Mouse (Mus musculus): ENCODE measurements around the gene Taok3.

Gene Taok3

DNA sequence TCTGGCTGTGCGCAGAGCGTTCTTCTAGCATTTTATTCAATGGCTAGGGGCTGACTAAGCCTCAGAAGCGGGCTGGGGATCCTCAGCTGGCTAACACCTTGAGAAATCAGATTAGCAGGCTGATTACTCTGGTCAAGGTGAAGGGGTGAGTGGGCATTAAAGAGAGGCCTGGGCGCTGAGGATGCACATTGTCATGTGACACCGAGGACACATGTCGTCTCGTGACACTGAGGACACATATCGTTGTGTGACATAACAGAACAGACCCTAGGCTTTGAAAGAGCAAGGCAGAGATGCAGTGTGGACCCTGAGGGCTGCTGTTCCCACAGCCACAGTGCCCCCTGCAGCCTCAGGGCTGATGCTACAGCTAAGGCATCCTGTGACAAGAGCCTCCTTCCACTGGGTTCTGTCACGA, 23.8 kb downstream of the Taok3 start:
- DNase-seq (ENCODE audit: low read depth, low spot score), result peak; percentile 46

GRCm38 (mm10) chr5:117146165-117146564, 26.2 kb downstream of the Taok3 start:
- DNase-seq (ENCODE audit: low read depth, low spot score), result no peak

DNA sequence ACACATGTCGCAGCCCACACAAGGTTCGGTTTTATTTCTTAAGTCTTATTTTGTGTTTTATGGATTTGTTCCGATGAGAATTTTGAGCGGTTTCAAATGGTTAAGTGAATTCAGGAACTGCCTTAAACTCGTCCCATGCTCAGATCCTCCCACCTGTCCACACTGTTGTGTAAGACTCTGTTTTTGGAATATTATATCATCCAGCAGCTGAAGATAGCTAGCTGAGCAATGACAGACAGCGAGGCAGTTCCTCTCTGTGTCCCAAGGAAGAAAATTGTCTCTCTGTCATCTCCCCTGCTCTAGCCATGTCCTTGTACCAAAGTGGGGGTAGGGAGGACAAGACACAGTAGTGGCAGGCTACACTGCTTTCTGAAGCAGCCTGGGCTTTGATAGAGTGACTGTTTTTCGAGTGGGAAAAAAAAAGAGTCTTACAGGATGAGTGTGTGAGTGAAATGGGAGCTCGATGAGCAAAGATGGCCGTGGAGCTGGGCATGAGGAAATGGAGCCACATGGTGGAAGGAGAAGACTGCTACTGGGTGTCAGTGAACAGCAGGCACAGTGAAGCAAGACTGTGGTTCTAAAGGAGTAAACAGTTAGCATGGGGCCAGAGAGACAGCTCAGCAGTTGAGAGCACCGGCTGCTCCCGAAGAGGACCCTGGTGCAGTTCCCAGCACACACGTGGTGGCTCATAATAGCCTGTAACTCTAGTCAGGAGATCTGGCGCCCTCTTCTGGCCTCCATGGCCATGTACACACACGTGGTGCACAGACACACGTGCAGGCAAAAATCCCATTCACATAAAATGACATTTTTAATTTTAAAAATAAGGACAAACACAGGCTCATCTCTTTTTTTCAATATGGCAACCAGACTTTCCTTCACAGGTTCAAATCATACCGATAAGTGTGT, 27.5 kb downstream of the Taok3 start:
- no peak for DNase-seq (ENCODE audit: low read depth, low spot score)

DNA sequence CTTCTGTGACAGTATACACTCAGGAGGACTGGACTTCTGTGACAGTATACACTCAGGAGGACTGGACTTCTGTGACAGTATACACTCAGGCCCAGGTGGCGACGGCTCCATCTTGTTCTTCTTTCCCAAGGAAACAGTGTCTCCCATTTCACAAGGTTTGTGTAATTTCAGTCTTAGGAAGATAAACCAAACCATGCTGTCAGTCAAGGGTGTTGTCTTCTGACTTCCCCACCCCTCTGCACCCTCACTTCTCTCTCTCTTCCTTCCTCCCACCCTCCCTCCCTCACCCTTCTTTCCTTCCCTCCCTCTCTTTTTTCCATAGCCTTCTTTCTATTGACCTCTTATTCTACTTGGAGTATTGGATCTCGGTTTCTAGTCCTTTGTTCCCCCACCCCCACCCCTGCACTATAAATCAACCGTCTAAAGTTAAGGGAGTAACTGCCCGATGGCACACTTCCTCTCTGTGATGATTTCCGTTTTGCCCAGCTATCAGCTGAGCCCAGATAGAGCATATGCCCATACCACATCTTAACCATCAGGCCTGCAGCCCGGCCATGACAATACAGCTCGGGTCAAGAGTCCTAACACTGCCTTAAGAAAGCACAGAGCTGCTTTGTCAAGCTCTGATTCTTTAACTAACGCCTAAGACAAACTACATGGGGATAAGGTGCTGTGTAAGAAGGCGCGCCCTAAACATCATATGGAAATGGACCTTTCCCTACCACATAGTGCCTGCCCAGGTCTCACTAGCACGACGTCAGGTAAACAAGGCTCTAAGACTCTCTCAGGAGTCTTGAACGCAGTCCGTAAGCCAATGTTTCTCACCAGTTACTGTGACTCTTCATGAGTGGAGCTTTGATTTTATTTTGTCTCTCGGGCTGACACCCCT, 29.4 kb downstream of the Taok3 start:
- DNase-seq (ENCODE audit: low read depth, low spot score), result no peak

GRCm38 (mm10) chr5:117150068-117150467, 30.1 kb downstream of the Taok3 start:
- no peak for DNase-seq (ENCODE audit: low read depth, low spot score)

GRCm38 (mm10) chr5:117152944-117153343, 33.0 kb downstream of the Taok3 start:
- DNase-seq (ENCODE audit: low read depth, low spot score), result no peak

GRCm38 (mm10) chr5:117153527-117154091, 33.7 kb downstream of the Taok3 start:
- no peak for DNase-seq (ENCODE audit: low read depth, low spot score)

DNA sequence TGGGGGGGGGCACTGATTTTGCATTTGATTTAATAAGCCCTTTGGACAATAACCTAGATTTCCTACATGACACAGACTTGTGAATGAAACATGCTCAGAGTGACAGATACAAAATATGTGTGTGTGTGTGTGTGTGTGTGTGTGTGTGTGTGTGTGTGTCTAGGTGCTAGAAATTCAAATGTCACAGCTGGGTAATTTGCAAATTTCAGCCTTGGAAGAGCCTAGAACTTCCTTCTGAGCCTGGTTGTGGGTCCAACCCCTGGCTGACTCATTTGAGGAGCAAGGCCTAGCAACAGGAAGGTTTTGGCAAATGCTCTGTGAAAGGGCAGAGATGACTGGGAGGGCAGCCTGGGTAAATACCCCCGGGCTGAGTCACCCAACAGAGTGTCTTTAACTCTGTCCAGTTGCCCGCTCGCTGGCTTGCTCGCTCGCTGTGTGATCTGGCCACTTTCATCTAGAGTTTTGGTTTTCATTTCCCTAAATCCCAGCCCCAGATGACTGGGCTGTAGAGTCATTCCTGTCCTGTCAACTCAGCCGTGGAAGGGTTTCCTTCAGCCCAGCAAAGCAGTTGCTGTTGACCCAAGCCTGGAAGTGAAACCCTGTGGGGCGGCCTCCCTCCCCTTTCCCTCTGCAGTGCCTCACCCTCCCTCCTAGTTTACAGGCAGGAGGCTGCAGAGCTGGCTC, 38.5 kb downstream of the Taok3 start:
- DNase-seq (ENCODE audit: low read depth, low spot score), result peak; percentile 48

DNA sequence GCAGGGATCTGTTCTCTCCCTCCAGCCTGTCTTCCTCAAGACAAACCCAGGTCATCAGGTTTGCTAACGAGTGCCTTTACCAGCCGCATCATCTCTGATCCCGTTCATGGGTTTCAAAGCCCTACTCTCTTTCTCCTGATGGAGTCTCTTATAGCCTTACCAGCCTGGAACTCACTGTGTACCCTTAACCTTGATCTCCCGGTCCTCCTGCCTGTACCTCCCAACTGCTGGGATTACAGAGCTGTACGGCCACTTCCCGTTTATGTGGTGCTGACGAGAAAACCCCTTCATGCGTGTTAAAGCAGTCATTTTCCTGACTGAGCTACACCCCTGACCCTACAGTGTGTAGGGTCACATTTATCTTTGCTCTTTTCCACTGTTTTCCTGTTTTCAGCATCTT, 39.4 kb downstream of the Taok3 start:
- DNase-seq (ENCODE audit: low read depth, low spot score), result no peak

DNA sequence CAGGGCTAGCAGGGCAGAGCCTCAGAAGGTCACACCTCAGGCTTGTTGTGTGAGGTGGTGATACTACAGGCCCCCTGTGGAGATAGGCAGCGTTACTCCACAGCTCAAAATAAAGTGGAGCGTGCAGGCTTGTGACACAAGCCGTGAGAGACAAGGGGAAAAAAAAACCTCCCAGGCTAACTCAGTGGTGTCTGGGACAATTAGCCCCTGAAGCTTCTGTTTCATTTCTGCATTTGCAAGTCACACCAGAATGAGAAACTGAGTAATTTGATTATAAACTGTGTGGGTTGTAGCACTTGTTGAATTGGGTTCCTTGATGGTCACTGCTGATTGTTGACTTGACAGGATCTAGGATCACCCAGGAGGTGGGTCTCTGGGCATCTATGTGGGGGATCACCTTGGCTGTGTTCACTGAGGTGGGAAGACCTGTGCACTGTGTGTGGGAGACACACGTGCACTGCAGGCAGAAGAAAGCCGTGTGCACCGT, 39.9 kb downstream of the Taok3 start:
- no peak for DNase-seq (ENCODE audit: low read depth, low spot score)

DNA sequence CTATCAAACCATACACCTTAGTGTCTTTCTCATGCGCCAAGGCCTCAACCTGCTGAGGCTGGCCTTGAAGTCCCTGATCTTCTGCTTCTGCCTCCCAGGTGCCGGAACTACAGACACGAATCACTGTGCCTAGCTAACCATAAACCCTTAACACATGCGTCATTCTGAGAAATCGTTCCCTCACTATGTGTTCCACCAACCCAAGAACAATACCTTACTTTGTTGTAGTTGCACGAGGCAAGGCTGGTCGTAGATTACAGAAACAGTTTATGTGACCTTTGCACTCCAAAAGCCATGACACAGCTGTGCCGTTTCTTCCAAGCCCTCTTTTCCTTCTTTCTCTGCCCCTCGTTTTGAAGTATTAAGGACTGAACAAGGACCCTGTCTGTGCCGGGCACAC, 40.6 kb downstream of the Taok3 start:
- DNase-seq (ENCODE audit: low read depth, low spot score), result peak; percentile 41

DNA sequence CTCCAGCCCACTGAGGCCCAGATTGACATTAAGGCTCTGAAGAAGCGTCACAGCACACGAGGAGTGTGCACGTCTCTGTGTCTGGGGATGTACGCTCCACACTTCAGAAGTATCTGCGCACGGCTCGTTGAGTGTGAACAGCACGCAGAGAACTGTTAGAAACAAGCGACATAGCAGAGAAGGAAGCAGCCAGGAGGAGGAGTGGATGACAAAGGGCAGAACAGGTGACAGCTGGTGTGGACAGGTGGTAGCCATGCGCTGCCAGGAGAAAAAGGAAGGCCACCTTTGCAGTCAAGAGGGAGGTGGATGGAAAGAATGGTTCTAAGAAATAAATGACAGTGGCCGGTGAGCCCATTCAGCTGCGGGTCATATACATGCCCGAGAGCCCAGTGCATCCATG, 43.9 kb downstream of the Taok3 start:
- DNase-seq (ENCODE audit: low read depth, low spot score), result no peak

DNA sequence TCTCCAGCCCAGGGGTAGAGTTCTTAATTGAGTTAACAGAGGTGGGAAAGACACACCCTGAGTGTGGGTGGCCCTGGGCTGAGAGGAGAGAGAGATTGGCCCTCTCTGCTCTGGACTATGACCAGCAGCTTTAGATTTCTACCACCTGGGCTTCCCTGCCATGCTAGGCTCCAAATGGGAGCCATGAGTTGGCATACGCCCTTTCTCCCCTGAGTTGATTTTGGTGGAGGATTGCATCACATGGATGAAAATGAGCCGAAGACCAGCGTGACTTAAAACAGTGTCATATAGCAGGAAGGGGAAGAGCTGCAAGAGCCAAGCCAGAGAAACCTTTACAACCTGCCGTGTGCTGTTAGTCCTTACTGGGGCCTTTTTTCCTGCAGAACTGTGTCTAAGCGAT, 44.6 kb downstream of the Taok3 start:
- DNase-seq (ENCODE audit: low read depth, low spot score), result no peak

DNA sequence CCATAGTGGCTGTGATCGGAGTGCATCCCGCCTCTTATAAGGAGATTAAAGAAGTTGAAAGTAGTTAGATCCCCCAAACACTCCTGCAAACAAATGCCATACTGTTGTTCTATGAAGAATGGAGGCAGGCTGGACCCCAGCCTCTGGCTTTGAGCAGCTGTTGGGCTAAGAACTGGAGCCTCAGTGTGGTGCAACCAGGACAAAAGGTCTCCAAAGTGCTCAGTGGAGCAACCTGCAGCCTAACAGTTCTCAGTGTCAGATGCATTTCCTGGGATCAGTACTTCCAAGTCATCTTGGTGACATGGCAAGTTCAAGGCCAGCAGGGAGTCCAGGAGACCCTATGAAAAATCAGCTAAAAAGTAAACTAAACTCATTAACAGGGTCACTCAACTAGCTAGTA, 45.0 kb downstream of the Taok3 start:
- no peak for DNase-seq (ENCODE audit: low read depth, low spot score)

DNA sequence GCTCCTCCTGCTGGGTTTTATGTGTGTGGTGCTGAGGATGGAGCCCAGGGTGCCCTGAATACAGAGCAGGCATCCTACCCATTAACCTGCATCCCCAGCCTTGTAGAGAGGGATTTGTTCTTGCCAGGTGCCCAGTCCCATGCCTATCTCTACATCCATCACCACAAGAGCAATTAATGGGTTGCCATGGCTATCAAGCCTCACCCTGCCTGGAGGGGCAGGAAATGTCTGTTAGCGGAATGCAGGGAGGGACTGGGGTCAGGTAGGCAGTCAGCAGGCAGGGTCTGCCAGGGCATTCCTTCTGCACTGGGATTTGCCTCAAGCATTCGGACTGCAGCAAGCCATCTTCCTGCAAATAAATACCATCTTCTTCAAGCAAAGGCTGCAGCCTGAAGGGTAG, 46.0 kb downstream of the Taok3 start:
- no peak for DNase-seq (ENCODE audit: low read depth, low spot score)

GRCm38 (mm10) chr5:117166811-117167365, 47.0 kb downstream of the Taok3 start:
- no peak for DNase-seq (ENCODE audit: low read depth, low spot score)

GRCm38 (mm10) chr5:117168351-117169100, 48.6 kb downstream of the Taok3 start:
- no peak for DNase-seq (ENCODE audit: low read depth, low spot score)

- no peak for DNase-seq (ENCODE audit: low read depth, low spot score)
These were observed 54.1 kb downstream of the Taok3 start for GRCm38 (mm10) chr5:117174057-117174456.

GRCm38 (mm10) chr5:117175896-117176295, 56.0 kb downstream of the Taok3 start:
- no peak for DNase-seq (ENCODE audit: low read depth, low spot score)

DNA sequence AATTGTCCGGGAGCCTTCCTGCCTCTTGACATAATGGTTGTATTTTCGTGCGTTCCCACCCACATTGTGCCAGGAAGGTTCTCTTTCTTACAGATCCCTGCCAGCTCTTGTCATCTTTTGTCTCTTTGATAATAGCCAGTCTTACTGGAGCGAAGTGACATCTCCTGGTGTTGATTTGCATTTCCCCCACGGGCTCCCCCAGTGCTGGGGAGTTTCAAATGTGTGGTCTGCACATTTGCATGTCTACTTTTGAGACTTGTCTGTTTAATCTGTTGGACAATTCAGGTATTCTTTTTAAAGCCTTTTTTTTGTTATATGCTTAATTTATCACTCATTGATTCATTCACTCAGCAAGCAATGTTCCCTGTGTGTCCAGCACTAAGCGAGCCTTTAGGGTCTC, 58.1 kb downstream of the Taok3 start:
- no peak for DNase-seq (ENCODE audit: low read depth, low spot score)

Data from CD4-positive helper T cell, adult 2 months (primary cell).